Mouse (Mus musculus) liver, embryonic 16.5 days (tissue): ENCODE data around the gene Samd8. TPM values are rescaled to one million over a fixed set of nuclear protein-coding genes. Genes with fewer than 3 reads are reported as not detected.

Experiments used
- ATAC-seq: fragments of 200-750 bp; cut with Nextera tagmentation; 2 replicates; pipeline ENCODE4 v1.8.0; 2017; ENCODE audit warnings: low read depth, mild to moderate bottlenecking, moderate number of reproducible peaks, moderate library complexity
- H3K27ac ChIP-seq: fragments of 300-500 bp; sonication (generic); 2 replicates; pipeline ENCODE4 v1.5.1; 2014; ENCODE audit warnings: mild to moderate bottlenecking, low read length
- H3K27me3 ChIP-seq: fragments of 300-500 bp; sonication (generic); 2 replicates; pipeline ENCODE4 v1.6.1; 2014; ENCODE audit warnings: low read depth, low read length, mixed read lengths; ENCODE audit not compliant: control insufficient read depth, insufficient read depth
- H3K36me3 ChIP-seq: fragments of 300-500 bp; sonication (generic); 2 replicates; pipeline ENCODE4 v1.6.1; 2014; ENCODE audit warnings: mild to moderate bottlenecking; ENCODE audit not compliant: control insufficient read depth, insufficient read depth
- H3K4me1 ChIP-seq: fragments of 300-500 bp; sonication (generic); 2 replicates; pipeline ENCODE4 v1.6.1; 2014; ENCODE audit warnings: low read depth, low read length, mixed read lengths; ENCODE audit not compliant: control insufficient read depth
- H3K4me2 ChIP-seq: fragments of 300-500 bp; sonication (generic); 2 replicates; pipeline ENCODE4 v1.6.1; 2014; ENCODE audit warnings: low read depth, low read length, mixed read lengths
- H3K4me3 ChIP-seq: fragments of 300-500 bp; sonication (generic); 2 replicates; pipeline ENCODE4 v1.5.1; 2014; ENCODE audit warnings: low read depth, mild to moderate bottlenecking, low read length
- H3K9ac ChIP-seq: fragments of 300-500 bp; sonication (generic); 2 replicates; pipeline ENCODE4 v1.6.1; 2014; ENCODE audit warnings: low read depth, low read length
- H3K9me3 ChIP-seq: fragments of 300-500 bp; sonication (generic); replicated peaks from 2 replicates; pipeline ENCODE4 v1.6.1; 2016; ENCODE audit warnings: low read length; ENCODE audit not compliant: control insufficient read depth
- WGBS: fragments of 180-500 bp; shearing (Covaris S2); extraction: QIAGEN DNeasy Blood & Tissue Kit; methylation state at CpG from one replicate; pipeline ENCODE4 v1.1.7; 2014; ENCODE audit not compliant: insufficient replicate concordance; 5-methylcytosine and 5-hydroxymethylcytosine counted together
- polyA plus RNA-seq: library from polyadenylated mRNA; unstranded; fragments of >200 nt; fragmentation: Nextera tagmentation; extraction: Ambion mirVana; gene quantifications from 2 replicates; pipeline ENCODE4 v1.2.1, GENCODE M21; 2015

The Samd8 gene
- polyA plus RNA-seq, 1 experiment from 2014 or later: 3.9 TPM

- Histone ChIP-seq H3K4me1 (peaks cover 72% of the 10 kb centered on the region), H3K4me3 (peak overlapping the region; percentile 72), H3K36me3 (peaks cover 33% of the 10 kb centered on the region), H3K27ac (peak overlapping the region; percentile 82), H3K4me2 (peak overlapping the region; percentile 92), H3K27me3 (no peaks in the 10 kb centered on the region), H3K9me3 (no peaks in the 10 kb centered on the region), H3K9ac (peak overlapping the region; percentile 77)
- ATAC-seq: no peak
- WGBS: 1% methylated on average over 50 of the region's 50 CpGs
These were observed 97.2 kb downstream of the Samd8 start for GRCm38 (mm10) chr14:21847381-21848165.

Other genes starting within 250 kb of the Samd8 start
- gene Dupd1, start 36.0 kb upstream of the Samd8 start, polyA plus RNA-seq: 0.18 and 0.27 TPM in 2 replicates
- gene Dusp13, start 650 bp downstream of the Samd8 start, polyA plus RNA-seq: 0.30 TPM in 1 of 2 replicates, not detected in the other
- gene Vdac2, start 74.7 kb downstream of the Samd8 start, polyA plus RNA-seq: 98.4 and 113 TPM in 2 replicates
- 15.8 and 18.4 TPM in 2 replicates for gene Comtd1, start 98.4 kb downstream of the Samd8 start, polyA plus RNA-seq
- 0.49 and 0.61 TPM in 2 replicates for gene Zfp503, start 239.1 kb downstream of the Samd8 start, polyA plus RNA-seq